Mouse (Mus musculus) gastrocnemius, postnatal 10 days (tissue): Measurements from ENCODE around the gene Ergic1. TPM values are rescaled to one million over a fixed set of nuclear protein-coding genes. Genes with fewer than 3 reads are reported as not detected.

Experiments
- DNase-seq: peaks from one replicate; pipeline ENCODE4 v3.0.0; 2021; ENCODE audit warnings: mixed read lengths
- total RNA-seq, 2 experiments: library from RNA; stranded (reverse); gene quantifications; 2 replicates each; pipeline ENCODE4 v1.2.3; 2021

Ergic1 gene
- total RNA-seq, 2 experiments from 2014 or later: 115 to 117 TPM

GRCm38 (mm10) chr17:26628479-26628878, 67.2 kb downstream of the Ergic1 start:
- DNase-seq: no peak

- no peak for DNase-seq
These were observed 67.6 kb downstream of the Ergic1 start for GRCm38 (mm10) chr17:26628936-26629335.

- no peak for DNase-seq
These were observed 70.6 kb downstream of the Ergic1 start for GRCm38 (mm10) chr17:26631811-26632327.

GRCm38 (mm10) chr17:26633186-26633585, 71.9 kb downstream of the Ergic1 start:
- no peak for DNase-seq

- DNase-seq: no peak
These were observed 72.6 kb downstream of the Ergic1 start for GRCm38 (mm10) chr17:26633926-26634325.

GRCm38 (mm10) chr17:26634539-26634938, 73.2 kb downstream of the Ergic1 start:
- no peak for DNase-seq

- no peak for DNase-seq
These were observed 74.7 kb downstream of the Ergic1 start for GRCm38 (mm10) chr17:26635951-26636350.

GRCm38 (mm10) chr17:26637851-26638250, 76.6 kb downstream of the Ergic1 start:
- DNase-seq: no peak

- peak; percentile 88 for DNase-seq
These were observed 77.4 kb downstream of the Ergic1 start for GRCm38 (mm10) chr17:26638655-26639054.

- DNase-seq: no peak
These were observed 78.5 kb downstream of the Ergic1 start for GRCm38 (mm10) chr17:26639791-26640190.

- DNase-seq: no peak
These were observed 79.0 kb downstream of the Ergic1 start for GRCm38 (mm10) chr17:26640286-26640740.

GRCm38 (mm10) chr17:26643456-26643855, 82.2 kb downstream of the Ergic1 start:
- DNase-seq: no peak

- no peak for DNase-seq
These were observed 82.7 kb downstream of the Ergic1 start for GRCm38 (mm10) chr17:26643993-26644392.

- no peak for DNase-seq
These were observed 83.5 kb downstream of the Ergic1 start for GRCm38 (mm10) chr17:26644509-26645410.

GRCm38 (mm10) chr17:26645411-26645854, 84.1 kb downstream of the Ergic1 start:
- DNase-seq: no peak

GRCm38 (mm10) chr17:26647283-26647682, 86.0 kb downstream of the Ergic1 start:
- no peak for DNase-seq

- no peak for DNase-seq
These were observed 88.3 kb downstream of the Ergic1 start for GRCm38 (mm10) chr17:26649565-26649964.

- DNase-seq: peak; percentile 52
These were observed 89.4 kb downstream of the Ergic1 start for GRCm38 (mm10) chr17:26650451-26651363.

- DNase-seq: no peak
These were observed 97.7 kb downstream of the Ergic1 start for GRCm38 (mm10) chr17:26658854-26659572.

- no peak for DNase-seq
These were observed 98.3 kb downstream of the Ergic1 start for GRCm38 (mm10) chr17:26659573-26659915.

- DNase-seq: peak; percentile 80
These were observed 99.1 kb downstream of the Ergic1 start for GRCm38 (mm10) chr17:26660192-26660912.
